Mouse (Mus musculus): ENCODE measurements around the gene Mpdu1. TPM values are rescaled to one million over a fixed set of nuclear protein-coding genes. Genes with fewer than 3 reads are reported as not detected.
A peak's percentile ranks its signal among the peaks of the same experiment; 100 is the strongest.

The Mpdu1 gene
- total RNA-seq, 2 experiments from 2014 or later, result 34.9 to 56.5 TPM

DNA sequence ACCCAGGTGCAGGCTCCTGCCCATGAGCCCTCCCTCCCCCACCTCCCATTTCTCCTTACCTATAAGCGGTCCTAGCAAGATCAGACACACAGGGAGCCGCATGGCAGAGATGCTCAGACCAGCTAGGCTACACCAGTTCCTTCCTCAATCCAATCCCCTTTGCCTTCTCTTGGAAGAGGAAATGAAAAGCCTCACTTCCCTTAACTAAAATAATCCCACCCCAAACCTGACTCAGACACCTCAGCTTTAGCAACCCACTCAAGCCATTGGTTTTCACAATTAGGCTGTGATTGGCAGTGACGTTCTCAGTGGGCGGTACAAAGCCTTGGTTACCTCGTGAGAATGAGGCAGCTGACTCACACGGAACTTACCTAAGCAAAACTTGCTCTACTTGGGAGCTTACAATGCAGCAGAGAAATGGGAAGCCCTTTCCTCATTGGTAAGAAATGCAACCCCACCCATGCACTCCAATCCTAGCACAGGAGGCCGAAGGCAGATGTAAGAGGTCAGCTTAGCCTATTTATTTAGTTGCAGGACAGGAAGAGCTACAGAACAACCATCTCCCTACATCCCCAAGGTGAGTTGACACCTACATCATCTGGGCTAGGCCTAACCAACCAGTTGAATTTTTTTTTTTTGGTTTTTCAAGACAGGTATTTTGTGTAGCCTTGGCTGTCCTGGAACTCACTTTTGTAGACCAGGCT is 3.7 kb upstream of the Mpdu1 start, which contains the start of gene Cd68:
Gene Cd68 (minus strand): TSS at position 193 of the 704 bp plus-strand sequence.
- peak; percentile 75 for ATAC-seq (ENCODE audit: poor library complexity, severe bottlenecking)

DNA sequence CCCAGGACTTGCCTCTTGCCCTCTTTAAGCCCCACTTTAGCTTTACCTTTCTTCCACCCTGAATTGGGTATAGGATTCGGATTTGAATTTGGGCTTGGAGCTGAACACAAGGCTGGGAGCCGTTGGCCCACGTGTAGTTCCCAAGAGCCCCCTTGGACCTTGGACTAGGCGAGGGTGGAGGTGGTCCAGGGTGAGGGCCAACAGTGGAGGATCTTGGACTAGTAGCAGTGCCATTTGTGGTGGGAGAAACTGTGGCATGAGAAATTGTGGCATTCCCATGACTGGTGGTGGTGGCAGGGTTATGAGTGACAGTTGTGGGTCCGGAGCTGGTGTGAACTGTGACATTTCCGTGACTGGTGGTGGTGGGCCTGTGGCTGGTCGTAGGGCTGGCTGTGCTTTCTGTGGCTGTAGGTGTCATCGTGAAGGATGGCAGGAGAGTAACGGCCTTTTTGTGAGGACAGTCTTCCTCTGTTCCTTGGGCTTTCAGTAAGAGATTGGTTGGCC is 3.1 kb upstream of the Mpdu1 start:
- ATAC-seq (ENCODE audit: poor library complexity, severe bottlenecking), result no peak

DNA sequence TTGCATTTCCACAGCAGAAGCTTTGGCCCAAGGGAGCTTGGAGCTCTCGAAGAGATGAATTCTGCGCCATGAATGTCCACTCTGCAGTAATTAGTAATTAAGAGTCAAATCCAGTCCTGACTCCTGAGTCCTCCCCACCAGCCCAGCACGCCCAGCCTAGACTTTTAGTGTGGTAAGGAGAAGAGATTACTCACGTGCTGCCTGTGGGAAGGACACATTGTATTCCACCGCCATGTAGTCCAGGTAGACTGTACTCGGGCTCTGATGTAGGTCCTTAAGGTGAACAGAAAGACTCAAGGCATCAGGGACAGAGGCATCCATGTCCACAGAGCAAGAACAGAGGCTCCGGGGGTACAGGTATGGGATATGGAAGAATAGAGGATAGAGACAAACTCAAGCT is 2.4 kb upstream of the Mpdu1 start:
- no peak for ATAC-seq (ENCODE audit: poor library complexity, severe bottlenecking)

DNA sequence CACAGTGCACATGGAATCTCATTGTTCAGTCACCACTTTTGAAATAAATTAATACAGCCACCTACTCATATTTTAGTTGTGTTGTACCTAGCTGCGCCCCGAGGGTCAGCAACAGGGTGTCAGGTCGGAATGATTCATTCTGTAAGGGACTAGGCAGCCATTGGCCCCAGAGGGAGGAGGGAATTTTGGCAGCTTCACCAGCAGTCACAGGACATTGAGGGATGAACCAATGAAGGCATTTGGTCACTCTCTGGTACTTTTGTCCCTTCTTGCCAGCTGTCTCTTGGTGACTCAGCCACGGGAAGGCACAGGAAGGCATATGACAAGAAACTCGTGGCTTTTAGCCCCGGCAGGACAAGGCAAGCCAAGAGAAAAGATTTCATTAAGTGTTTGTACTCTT is 1.4 kb upstream of the Mpdu1 start:
- ATAC-seq (ENCODE audit: poor library complexity, severe bottlenecking), result no peak

DNA sequence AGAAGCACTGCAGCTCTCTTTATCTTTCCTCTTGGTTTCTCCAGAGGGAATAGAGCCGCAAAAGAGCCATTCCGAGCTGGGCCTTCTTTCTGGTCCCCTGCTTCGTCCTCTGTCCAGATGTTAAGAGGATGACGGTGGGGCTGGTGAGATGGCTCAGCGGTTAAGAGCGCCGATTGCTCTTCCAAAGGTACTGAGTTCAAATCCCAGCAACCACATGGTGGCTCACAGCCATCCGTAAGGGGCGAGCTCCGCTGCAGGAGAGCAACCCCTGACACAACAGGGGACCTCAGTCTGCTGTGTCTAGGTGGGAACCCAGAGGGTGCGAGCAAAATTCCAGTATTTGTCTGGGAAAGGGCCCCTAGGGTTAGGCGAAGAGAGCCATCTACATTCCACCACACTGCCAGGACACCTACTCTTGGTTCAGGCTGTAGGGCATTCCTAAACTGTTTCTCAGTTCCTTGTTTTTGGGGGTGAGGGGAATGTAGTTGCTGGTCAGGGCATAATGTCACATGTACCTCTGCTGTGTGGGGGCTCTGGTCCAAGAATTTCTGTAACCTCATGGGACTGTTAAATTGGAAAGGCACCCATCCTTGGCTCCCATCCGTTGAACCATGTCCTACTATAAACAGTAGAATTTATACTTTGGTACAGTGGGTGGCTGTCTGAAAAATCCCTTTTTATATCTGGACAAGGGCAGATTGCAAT is 677 bp upstream of the Mpdu1 start:
- ATAC-seq (ENCODE audit: poor library complexity, severe bottlenecking), result no peak

DNA sequence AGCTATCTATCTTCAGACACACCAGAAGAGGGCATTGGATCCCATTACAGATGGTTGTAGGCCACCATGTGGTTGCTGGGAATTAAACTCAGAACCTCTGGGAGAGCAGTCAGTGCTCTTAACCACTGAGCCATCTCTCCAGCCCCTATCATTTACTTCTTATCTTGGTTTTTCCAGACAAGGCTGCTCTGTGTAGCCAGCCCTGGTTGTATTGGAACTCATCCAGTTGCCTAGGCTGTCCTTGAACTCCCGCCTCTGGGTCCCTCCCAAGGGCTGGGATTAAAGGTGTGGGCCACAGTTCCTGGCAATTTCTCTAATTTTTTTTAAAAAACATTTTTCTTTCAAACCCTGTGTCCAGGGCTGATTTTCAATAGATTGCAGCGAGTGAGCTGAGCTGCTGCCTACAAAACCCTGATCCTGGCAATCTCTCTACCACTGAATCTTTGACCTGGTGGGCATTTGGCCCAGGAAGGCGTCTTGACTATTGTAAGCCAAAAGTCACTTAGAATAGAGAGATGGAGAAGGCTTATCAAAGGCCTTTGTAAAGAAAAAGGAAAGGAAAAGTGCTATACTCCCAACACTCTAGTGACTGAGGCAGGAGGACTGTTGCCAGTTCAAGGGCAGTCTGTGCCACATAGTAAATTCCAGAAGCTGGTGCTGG is 1.1 kb downstream of the Mpdu1 start:
- ATAC-seq (ENCODE audit: poor library complexity, severe bottlenecking), result no peak

DNA sequence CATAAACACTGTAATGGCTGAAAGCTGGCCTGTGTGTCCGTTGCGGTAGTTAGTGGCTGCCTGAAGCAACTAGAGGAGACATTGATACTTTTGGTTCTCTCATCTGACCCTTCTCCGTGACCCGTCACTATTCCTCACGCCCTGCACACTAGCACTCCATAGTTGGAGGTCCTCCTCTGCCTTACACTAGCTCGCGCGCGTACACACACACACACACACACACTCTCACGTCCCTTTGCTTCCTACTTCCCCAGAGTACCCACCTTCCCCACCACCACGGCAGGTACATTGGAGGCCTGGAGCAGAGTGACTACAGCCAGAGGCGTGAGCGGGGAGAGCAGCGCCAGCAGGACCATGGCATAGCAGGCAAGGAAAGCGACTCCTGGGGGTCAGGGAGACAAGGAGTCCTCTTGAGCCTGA is 5.0 kb downstream of the Mpdu1 start:
- no peak for ATAC-seq (ENCODE audit: poor library complexity, severe bottlenecking)

DNA sequence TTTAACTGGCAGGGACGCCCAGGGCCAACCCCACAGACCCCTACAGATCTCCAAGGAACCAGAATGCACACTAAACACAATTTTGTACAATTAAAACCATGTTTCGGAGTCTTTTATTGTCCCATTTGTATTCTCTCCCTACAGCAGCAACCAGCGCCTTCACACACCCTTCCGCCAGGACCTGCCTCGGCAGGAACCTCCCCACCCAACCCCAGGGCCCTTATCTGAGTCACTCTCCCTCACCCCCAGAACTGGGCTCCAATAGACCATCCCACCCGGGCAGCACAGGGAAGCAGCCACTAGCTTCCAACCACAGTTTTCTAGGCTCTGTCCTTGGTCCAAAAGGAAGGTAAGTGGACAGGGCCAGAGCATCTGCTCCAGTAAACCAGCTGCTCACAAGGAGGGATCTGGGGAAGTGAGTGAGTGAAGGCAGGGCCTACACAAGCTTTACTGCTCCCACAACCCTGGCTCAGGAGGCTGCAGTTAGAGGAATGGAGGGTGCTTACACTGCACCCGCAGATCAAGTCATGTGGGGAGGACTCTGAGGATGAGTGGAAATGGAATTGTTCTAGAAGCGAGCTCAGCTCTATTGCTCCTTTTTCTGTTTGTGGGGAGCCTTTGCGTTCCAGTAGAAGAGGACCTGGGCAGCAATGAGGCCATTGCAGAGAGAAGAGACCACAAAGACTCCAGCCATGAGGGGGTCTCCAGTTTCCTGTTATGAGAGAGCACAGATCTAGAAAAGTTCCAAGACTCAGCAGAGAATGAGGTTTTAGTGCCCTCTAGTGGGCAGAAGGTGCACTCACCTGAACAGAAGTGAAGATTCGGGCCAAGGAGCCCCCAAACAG is 5.6 kb downstream of the Mpdu1 start:
- ATAC-seq (ENCODE audit: poor library complexity, severe bottlenecking), result peak; percentile 26; the same call in 1 of the 2 replicates

DNA sequence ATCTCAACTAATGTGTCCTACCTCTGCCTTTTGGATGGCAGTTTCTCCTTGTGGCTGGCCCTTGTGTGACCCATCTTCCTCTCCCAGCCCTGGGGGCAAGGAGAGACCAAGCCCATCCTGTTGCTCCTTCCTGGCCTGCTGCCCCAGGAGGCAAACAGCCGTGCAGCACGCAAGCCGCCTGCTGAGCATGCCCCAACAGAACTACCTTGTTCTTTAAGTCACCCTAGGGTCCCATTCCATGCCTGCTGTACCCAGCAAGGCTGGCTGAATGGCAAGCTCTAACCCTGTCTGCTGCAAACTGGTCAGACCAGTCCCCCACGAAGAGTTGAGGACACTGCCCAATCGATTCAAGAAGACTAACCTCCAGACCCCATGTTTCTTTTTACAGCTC is 6.4 kb downstream of the Mpdu1 start:
- ATAC-seq (ENCODE audit: poor library complexity, severe bottlenecking), result no peak

DNA sequence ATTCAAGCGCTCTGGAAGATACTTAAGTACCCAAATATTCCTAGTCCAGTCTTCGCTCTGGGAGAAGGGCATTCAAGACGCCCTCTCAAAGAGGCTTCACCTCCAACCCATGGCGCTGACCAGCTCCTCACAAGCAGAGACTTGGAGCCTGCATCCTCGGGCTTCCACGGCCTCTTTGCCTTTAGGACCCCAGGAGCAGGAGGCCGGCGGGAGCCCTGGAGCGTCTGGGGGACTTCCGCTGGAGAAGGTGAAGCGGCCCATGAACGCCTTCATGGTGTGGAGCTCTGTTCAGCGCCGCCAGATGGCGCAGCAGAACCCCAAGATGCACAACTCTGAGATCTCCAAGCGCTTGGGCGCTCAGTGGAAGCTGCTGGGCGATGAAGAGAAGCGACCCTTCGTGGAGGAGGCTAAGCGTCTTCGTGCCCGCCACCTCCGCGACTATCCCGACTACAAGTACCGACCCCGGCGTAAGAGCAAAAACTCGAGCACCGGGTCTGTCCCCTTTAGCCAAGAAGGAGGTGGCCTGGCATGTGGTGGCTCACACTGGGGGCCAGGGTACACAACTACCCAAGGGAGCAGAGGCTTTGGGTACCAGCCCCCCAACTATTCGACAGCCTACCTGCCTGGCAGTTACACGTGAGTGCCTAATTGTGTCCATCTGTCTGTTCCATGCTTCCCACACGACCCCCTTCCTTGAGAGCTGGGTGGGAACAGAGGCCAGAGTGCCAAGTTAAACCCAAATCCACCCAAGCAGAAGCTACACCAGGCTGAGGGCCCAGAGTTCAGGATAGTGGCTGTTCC is 7.0 kb downstream of the Mpdu1 start, which contains the start of gene Sox15:
Gene Sox15 (plus strand): TSS at position 51 of the 801 bp plus-strand sequence.
- ATAC-seq (ENCODE audit: poor library complexity, severe bottlenecking), result peak; percentile 68

DNA sequence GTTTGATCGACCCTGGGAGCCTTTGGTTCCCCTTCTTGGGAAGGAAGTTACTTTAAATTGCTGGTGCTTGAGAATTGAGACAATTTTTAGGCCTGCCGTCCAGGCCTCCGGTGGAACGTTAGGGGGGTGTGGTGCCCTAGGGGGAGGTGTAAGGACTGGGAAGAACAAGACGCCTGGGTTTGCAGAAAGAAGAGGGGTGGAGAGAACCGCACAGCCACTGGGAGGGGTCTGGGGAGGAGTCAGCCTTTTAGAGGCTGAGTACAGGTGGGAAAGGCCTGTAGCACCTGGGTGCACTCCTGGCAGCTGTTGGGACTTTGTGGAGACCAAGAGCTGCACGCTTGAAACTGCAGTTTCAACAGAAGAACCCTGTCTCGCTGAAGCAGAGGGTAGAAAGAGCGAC is 7.7 kb downstream of the Mpdu1 start:
- no peak for ATAC-seq (ENCODE audit: poor library complexity, severe bottlenecking)

DNA sequence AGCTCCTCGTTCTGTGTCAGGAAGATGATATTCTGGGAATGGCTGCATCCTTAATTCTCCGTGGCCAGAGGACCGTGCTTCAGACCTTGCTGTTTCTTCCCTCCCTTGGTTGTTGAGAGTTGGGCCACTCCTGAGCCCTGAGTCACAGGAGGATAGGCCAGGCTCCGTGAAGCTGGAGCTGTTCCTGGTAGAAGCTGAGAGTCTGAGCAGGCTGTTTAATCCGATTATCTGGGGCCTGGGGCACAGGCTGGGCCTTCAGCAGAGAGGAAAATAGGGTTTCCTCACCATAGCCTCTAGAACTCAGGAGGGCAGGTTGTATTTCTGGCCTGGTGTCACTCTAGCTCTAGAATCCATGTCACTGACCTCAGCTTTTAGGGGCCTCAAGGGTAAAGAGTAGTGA is 9.0 kb downstream of the Mpdu1 start:
- ATAC-seq (ENCODE audit: poor library complexity, severe bottlenecking), result no peak

DNA sequence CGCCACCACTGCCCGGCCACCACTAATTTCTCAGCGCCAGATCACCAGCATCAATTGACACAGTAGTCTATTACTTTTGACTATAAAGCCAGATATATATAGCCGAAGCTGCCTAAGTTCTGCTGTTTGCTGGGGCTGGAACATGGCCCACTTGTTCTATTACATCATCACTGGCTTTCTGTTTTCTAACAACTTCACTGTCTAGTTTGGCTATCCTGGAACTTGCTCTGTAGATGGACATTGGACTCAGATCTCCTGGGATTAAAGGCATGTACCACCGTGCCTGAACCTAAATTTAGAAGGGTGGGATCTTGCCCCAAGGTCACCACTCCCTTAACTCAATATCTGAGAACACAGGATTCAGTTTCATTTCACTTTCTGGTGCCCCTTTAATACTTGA is 16.6 kb downstream of the Mpdu1 start:
- ATAC-seq (ENCODE audit: poor library complexity, severe bottlenecking), result no peak

DNA sequence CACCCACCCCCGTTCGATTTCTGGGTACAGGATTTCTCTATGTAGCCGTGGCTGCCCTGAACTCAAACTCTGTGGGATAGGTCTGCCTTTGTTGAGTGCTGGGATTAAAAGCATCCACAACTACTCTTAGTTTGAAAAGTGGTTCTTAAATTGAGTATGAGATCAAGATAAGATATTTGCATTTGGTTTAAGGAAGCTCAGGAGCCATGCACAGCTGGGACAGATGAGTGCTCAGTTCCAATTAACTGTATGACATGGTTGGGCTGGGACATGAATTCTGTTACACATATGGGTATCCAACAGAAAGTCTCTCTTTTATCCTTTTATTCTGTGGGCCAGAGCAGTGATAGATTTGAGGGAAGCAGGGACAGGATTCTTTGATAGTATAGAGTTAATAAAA is 27.0 kb downstream of the Mpdu1 start:
- ATAC-seq (ENCODE audit: poor library complexity, severe bottlenecking), result no peak

DNA sequence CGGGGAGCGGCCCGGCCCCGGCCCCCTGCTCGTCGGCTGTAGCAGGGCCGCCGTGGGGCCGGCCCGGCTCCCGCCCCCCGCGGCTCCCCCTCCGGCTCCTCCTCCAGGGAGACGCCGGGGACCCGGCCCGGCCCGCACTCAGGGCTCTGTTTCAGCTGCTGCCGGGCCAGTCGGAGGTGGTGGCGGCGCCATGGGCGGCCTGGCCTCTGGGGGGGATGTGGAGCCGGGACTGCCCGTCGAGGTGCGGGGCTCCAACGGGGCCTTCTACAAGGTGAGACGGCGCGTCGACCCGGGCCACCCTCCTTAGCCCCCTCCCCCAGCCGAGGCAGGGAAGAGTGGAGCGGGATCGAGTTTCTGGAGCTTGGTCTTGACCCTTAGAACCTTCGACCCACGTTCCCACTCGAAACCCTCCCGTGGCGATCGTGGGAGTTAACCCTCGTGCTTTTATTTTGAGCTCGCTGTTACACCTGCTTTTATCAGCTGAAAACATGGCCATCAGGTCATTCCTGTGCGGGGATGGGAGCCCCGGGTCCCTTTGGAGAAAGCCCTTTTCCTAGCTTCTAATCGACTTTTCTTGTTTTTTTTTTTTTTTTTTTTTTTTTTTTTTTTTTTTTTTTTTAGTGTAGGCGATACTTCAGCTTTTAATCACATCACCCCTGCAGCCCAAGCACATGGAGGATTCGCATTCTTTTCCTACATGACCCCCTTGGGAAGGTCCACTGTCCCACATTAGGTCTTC is 29.1 kb downstream of the Mpdu1 start:
- peak; percentile 12 for ATAC-seq (ENCODE audit: poor library complexity, severe bottlenecking)

DNA sequence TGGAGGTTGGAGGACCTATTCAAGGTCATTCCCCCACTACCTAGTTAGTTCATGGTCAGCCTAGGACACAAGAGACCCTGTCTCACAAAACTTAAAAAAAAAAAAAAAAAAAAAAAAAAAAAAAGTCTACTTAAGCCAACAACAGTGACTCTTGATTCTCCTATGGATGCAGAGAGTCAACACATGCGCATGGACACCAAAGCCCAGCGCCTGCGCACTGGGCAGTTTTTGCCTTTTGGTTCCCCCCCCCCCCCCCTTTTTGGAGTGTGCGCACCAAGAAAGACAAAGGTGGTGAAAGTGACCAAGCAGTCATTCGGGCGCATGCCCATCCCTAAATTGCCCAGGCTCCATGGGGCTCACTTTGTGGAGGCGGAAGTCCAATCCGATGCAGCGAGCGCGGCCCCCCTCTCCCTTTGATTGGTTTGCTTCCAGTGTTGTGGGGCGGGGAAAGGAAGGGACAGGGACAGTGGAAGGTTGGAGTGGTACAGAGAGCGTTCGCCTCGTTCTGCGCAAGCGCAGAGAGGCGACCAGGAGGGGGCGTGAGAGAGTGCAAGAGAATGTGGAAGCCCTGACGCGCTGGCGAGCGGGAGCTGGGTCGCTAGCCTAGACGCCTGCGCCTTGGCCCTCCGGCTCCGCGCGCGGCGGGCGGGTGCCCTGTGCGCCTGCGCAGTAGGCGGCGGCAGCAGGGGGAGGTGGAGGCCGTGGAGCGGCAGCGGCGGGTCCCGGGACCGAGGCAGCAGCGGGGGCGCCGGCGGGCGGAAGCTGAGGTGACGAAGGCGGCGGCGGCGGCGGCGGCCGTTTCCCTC is 30.0 kb downstream of the Mpdu1 start, which contains the start of gene Fxr2:
Gene Fxr2 (plus strand): TSS at position 707 of the 806 bp plus-strand sequence.
- ATAC-seq (ENCODE audit: poor library complexity, severe bottlenecking), result peak; percentile 93

DNA sequence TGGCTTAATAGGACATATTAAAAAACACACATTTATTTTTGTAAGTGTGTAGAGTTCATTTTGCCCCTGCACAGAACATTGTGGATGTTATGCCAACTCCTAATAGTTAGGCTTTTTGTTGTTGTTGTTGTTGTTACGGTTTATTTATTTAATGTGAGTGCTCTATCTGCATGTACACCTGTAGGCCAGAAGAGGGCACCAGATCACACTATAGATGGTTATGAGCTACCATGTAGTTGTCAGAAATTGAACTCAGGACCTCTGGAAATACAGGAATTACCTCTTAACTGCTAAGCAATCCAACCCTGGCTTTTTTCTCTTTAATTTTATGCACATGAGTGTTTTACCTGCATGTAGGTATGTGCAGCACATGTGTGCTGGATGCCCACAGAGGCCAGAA is 32.6 kb downstream of the Mpdu1 start:
- no peak for ATAC-seq (ENCODE audit: poor library complexity, severe bottlenecking)

DNA sequence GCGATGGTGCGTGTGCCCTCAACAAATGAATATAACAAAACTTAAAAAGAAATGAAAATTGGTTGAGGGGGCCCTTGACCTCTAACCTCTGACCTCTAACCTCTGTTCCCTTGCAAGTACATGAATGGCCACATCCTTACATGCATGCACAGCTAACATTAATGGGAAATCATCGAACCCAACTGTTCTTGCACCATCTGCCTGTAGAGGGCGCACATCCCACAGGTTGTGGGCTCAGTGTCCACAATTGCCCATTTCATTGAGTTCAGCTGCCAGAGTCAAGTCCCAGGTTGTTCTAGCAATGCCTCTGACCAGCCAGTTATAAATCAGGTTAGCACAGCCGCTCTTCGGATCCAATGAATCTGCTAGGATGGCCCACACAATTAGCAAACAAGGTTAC is 34.2 kb downstream of the Mpdu1 start:
- ATAC-seq (ENCODE audit: poor library complexity, severe bottlenecking), result peak; percentile 55
